Mouse (Mus musculus) layer of hippocampus, adult 11-12 months (tissue): ENCODE measurements at regions not wholly inside any gene's neighbourhood (a gene's known extent, or its start where the extent isn't known, plus 50 kb on each side); places are given as distances from the start of the nearest gene placed in this dataset.

ENCODE experiments used
- DNase-seq: peaks from one replicate; pipeline ENCODE4 v3.0.0; 2022; ENCODE audit warnings: low spot score

- DNase-seq: no peak
Measured at GRCm38 (mm10) chr9:80688481-80689086, 223.3 kb upstream of the Impg1 start.

GRCm38 (mm10) chr9:80683030-80683692, 217.9 kb upstream of the Impg1 start:
- DNase-seq: no peak

GRCm38 (mm10) chr9:80681709-80682108, 216.4 kb upstream of the Impg1 start:
- no peak for DNase-seq

- no peak for DNase-seq
Measured at GRCm38 (mm10) chr9:80671483-80671882, 206.2 kb upstream of the Impg1 start.

GRCm38 (mm10) chr9:80668575-80669248, 203.4 kb upstream of the Impg1 start:
- DNase-seq: no peak

GRCm38 (mm10) chr9:80658755-80659154, 193.5 kb upstream of the Impg1 start:
- DNase-seq: no peak

GRCm38 (mm10) chr9:80615114-80615513, 149.8 kb upstream of the Impg1 start:
- DNase-seq: no peak

GRCm38 (mm10) chr9:80600019-80600418, 134.7 kb upstream of the Impg1 start:
- no peak for DNase-seq

GRCm38 (mm10) chr9:80565388-80566024, 100.2 kb upstream of the Impg1 start:
- no peak for DNase-seq

- DNase-seq: no peak
Measured at GRCm38 (mm10) chr9:80563655-80564054, 98.4 kb upstream of the Impg1 start.

GRCm38 (mm10) chr9:80555531-80556067, 90.3 kb upstream of the Impg1 start:
- DNase-seq: no peak
